Mouse (Mus musculus): ENCODE results near the gene Mpl. TPM values are rescaled to one million over a fixed set of nuclear protein-coding genes. Genes with fewer than 3 reads are reported as not detected.

The Mpl gene
- polyA plus RNA-seq, 1 experiment from 2014 or later, result 0.24 TPM

DNA sequence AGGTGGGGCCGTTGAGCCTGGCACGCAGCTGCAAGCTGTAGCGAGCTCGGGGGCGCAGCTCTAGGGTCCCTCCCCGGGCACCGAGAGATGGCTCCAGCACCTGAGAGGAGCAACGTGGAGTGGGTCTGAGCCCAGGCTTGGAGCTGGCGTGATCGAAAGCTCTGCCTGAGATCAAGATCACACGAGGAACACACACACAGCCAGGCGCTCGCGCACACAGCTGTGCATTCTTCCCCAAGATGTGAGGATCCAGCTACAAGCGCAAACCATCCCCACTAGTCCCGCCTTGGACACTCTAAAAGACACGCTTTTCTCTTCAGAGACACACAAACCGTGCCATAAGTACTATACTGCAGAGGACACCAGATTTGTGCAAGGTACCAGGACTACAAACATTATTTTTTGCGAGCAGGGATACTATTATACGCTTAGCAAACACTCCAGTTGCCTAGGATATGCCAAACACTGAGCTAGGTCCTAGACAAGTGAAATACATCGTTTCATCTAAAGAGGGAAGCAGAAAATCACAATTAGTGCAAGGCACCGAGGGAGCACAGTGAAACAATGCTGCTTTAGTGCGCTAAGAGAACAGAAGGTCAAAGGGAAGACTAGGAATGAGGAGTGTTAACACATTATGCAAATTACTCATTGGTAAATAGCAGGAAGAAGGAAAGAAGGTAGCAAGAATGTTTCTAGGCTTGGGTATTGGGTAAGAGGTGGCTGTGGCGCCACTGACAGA is 10.7 kb downstream of the Mpl start:
- Histone ChIP-seq H3K36me3 (no peaks in the 10 kb centered on the region), H3K4me2 (peak overlapping the region; percentile 86), H3K4me3 (peak overlapping the region; percentile 39), H3K27ac (peak overlapping the region; percentile 50; the same call in 1 of the 2 replicates), H3K9me3 (no peaks in the 10 kb centered on the region), H3K4me1 (peaks cover 16% of the 10 kb centered on the region), H3K27me3 (0 out of 2 replicates have a peak, but pooled peaks cover 3% of the 10 kb centered on the region), H3K9ac (0 out of 2 replicates have a peak overlapping the region, but pooled peaks have one; percentile 40)
- ATAC-seq (ENCODE audit: insufficient number of reproducible peaks, low FRiP score, low TSS enrichment, low read depth), result no peak
- 33% methylated on average over 24 of the region's 24 CpGs for WGBS

DNA sequence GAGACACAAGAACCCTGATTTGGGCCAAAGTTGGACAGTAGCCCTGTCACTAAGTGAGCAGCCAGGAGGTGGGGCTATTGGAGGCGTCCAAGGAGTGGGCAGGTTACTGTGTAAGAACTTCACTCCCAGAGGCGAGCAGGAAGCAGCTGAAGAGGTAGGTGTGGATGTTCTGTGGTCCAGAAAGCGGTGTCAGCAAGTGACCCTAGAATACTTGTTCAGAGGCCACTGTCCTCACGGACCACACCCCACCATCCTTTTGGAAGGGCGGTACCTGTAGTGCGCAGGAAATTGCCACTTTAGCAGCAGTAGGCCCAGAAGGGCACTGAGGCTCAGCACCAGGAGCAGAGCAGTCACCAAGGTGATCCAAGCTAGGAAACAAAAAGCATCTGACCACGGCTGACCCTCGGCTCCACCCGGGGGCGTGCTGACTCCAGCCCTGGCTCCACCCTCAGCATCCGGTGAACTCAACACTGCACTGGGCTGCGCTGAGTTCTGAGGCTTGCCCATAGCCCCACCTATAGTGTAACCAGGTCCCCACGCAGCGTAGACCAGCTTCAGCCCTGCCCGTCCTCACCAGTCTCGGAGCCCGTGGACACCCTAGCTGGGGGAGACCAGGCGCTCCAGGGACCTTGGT is 11.4 kb downstream of the Mpl start:
- H3K36me3 ChIP-seq, result no peaks in the 10 kb centered on the region
- H3K27me3 ChIP-seq, result 0 out of 2 replicates have a peak, but pooled peaks cover 3% of the 10 kb centered on the region
- H3K4me1 ChIP-seq, result peaks cover 16% of the 10 kb centered on the region
- H3K9me3 ChIP-seq, result no peaks in the 10 kb centered on the region
- H3K9ac ChIP-seq, result 0 out of 2 replicates have a peak overlapping the region, but pooled peaks have one; percentile 40
- peak overlapping the region; percentile 39 for H3K4me3 ChIP-seq
- peak overlapping the region; percentile 86 for H3K4me2 ChIP-seq
- ATAC-seq (ENCODE audit: insufficient number of reproducible peaks, low FRiP score, low TSS enrichment, low read depth), result peak; percentile 68
- H3K27ac ChIP-seq, result peak overlapping the region; percentile 50
- 12% methylated on average over 18 of the region's 18 CpGs for WGBS

GRCm38 (mm10) chr4:118445088-118445487 is 12.2 kb downstream of the Mpl start:
- WGBS, result 75% methylated on average over 10 of the region's 10 CpGs
- H3K4me3 ChIP-seq, result no peak overlapping the region
- H3K4me1 ChIP-seq, result peaks cover 16% of the 10 kb centered on the region
- no peak overlapping the region for H3K4me2 ChIP-seq
- H3K9ac ChIP-seq, result no peak overlapping the region
- H3K36me3 ChIP-seq, result no peaks in the 10 kb centered on the region
- no peak; the same call in 1 of the 2 replicates for ATAC-seq (ENCODE audit: insufficient number of reproducible peaks, low FRiP score, low TSS enrichment, low read depth)
- H3K27me3 ChIP-seq, result 0 out of 2 replicates have a peak, but pooled peaks cover 2% of the 10 kb centered on the region
- H3K9me3 ChIP-seq, result no peaks in the 10 kb centered on the region
- peak overlapping the region; percentile 50; the same call in 1 of the 2 replicates for H3K27ac ChIP-seq

GRCm38 (mm10) chr4:118437829-118438253 is 19.5 kb downstream of the Mpl start:
- H3K9ac ChIP-seq, result peak overlapping the region; percentile 33; the same call in 1 of the 2 replicates
- H3K27me3 ChIP-seq, result no peaks in the 10 kb centered on the region
- peaks cover 17% of the 10 kb centered on the region for H3K36me3 ChIP-seq
- ATAC-seq (ENCODE audit: insufficient number of reproducible peaks, low FRiP score, low TSS enrichment, low read depth), result no peak
- WGBS, result 5% methylated on average over 12 of the region's 12 CpGs
- peaks cover 37% of the 10 kb centered on the region for H3K4me1 ChIP-seq
- peak overlapping the region; percentile 62 for H3K4me3 ChIP-seq
- H3K27ac ChIP-seq, result peak overlapping the region; percentile 93
- peak overlapping the region; percentile 96 for H3K4me2 ChIP-seq
- no peaks in the 10 kb centered on the region for H3K9me3 ChIP-seq

- peak within 1 kb of the TSS; percentile 62 for H3K4me3 ChIP-seq
- peak within 1 kb of the TSS; percentile 96 for H3K4me2 ChIP-seq
- peaks cover 37% of the 10 kb centered on the region for H3K4me1 ChIP-seq
- no peaks in the 10 kb centered on the region for H3K9me3 ChIP-seq
- peak within 1 kb of the TSS; percentile 93 for H3K27ac ChIP-seq
- under 1% methylated on average over 67 of the region's 67 CpGs for WGBS
- peak; percentile 95 for ATAC-seq (ENCODE audit: insufficient number of reproducible peaks, low FRiP score, low TSS enrichment, low read depth)
- H3K9ac ChIP-seq, result peak within 1 kb of the TSS; percentile 55
- H3K27me3 ChIP-seq, result no peaks in the 10 kb centered on the region
- peaks cover 25% of the 10 kb centered on the region for H3K36me3 ChIP-seq
Observed at GRCm38 (mm10) chr4:118436820-118437603, 20.3 kb downstream of the Mpl start, which contains the start of gene Cdc20. Cdc20 (minus strand) TSS chr4:118437352.

DNA sequence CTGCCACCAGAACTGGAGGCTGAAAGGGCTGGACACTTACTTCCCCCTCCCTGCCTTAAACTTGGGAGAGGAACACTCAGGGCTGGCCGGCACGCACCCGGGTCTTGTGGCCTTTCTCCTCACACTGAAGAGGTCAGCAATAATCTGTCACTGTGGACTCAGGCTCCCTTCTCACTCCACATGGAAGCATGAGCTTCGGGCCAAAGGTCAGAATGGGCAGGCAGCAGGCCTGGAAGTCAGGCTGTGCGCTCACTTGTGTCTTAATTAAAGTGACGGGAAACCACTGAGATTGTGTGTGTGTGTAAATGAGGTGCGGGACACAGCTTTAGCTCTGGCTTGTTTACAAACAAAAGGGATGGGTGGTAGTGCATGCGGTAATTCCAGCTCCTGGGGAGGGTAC is 25.0 kb downstream of the Mpl start:
- Histone ChIP-seq H3K4me3 (no peak overlapping the region), H3K4me1 (peaks cover 58% of the 10 kb centered on the region), H3K27ac (no peak overlapping the region), H3K27me3 (no peaks in the 10 kb centered on the region), H3K9ac (no peak overlapping the region), H3K4me2 (no peak overlapping the region), H3K9me3 (no peaks in the 10 kb centered on the region), H3K36me3 (peaks cover 43% of the 10 kb centered on the region)
- no peak for ATAC-seq (ENCODE audit: insufficient number of reproducible peaks, low FRiP score, low TSS enrichment, low read depth)
- WGBS, result 78% methylated on average over 8 of the region's 8 CpGs

GRCm38 (mm10) chr4:118429215-118429895 is 28.0 kb downstream of the Mpl start:
- H3K36me3 ChIP-seq, result peaks cover 40% of the 10 kb centered on the region
- no peak for ATAC-seq (ENCODE audit: insufficient number of reproducible peaks, low FRiP score, low TSS enrichment, low read depth)
- peak overlapping the region; percentile 77 for H3K4me3 ChIP-seq
- H3K27me3 ChIP-seq, result no peaks in the 10 kb centered on the region
- H3K9ac ChIP-seq, result peak overlapping the region; percentile 76; the same call in 1 of the 2 replicates
- peaks cover 38% of the 10 kb centered on the region for H3K4me1 ChIP-seq
- peak overlapping the region; percentile 88 for H3K4me2 ChIP-seq
- 44% methylated on average over 7 of the region's 7 CpGs for WGBS
- H3K27ac ChIP-seq, result peak overlapping the region; percentile 91
- no peaks in the 10 kb centered on the region for H3K9me3 ChIP-seq

DNA sequence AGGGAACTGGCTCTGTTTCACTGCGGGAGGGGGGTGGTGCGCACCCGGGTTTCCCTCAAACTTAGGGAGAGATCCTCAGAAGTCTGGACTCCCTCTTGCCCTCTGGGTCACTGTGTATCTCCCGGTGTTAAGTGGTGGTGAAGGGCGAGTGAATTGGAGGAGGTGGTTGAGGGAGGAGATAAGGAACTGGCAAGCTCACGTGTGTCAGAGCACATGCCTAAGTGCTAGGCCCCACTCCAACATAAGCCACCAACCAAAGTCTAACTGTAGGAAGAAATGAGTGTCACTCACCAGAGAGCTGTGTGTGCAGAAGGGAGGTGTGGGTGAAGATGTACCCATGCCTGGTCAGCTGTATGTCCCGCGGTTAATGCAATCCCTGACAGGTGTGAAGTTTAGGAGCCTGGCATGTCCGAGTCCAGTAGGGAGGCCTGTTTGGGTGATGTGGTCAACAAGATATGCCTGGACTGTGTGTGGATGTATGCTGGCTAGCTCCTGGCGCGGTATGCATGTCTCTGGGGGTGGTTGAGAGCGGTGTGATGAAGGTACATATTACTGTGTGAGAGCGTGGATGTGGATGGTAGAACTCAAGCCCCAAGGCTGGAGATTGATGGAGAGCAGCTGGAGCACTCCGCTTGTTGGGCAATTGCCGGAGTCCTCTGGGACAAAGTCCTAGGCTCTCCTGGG is 28.6 kb downstream of the Mpl start:
- peaks cover 36% of the 10 kb centered on the region for H3K4me1 ChIP-seq
- no peaks in the 10 kb centered on the region for H3K27me3 ChIP-seq
- H3K36me3 ChIP-seq, result peaks cover 35% of the 10 kb centered on the region
- ATAC-seq (ENCODE audit: insufficient number of reproducible peaks, low FRiP score, low TSS enrichment, low read depth), result no peak
- no peaks in the 10 kb centered on the region for H3K9me3 ChIP-seq
- 29% methylated on average over 15 of the region's 15 CpGs for WGBS
- peak overlapping the region; percentile 76 for H3K9ac ChIP-seq
- H3K27ac ChIP-seq, result peak overlapping the region; percentile 91
- peak overlapping the region; percentile 77 for H3K4me3 ChIP-seq
- peak overlapping the region; percentile 88 for H3K4me2 ChIP-seq

DNA sequence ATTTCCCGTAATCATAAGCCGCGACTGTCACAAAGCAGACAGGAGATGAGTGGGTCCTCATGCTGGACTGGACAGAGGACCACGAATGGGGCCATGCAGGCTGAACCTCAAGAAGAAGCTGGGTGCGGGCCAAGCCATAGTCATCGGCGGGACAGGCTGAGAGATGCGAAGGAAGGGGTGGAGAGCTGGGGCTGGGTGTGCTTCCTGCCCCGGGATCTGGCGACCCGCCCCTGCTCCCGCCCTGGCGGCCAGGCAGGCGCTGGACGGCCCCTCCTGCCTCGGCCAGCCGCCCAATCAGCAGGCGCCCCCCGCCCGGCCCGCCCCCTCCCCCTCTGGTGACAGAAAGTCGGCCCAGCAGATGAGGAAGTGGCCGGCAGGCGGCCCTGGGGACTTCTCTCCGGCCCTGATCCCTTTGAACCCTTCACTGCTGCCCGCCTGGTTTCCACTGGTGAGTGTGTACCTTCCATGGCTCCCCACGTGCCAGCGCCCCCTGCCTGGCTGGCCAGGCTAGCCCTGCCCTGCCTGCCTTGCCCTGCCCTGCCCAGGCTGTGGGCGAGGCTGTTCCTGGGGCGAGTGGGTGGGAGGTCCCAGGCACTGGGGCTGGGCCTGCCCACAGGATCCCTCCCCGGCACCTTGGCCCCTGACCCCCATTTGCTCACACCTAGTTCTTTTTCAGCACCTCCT is 29.4 kb downstream of the Mpl start, which contains the start of gene Elovl1:
Elovl1 (plus strand) TSS at position 326 of the 684 bp plus-strand sequence.
- peak within 1 kb of the TSS; percentile 88 for H3K4me2 ChIP-seq
- H3K36me3 ChIP-seq, result peaks cover 27% of the 10 kb centered on the region
- peak within 1 kb of the TSS; percentile 77 for H3K4me3 ChIP-seq
- H3K4me1 ChIP-seq, result peaks cover 32% of the 10 kb centered on the region
- under 1% methylated on average over 28 of the region's 31 CpGs for WGBS
- H3K27me3 ChIP-seq, result no peaks in the 10 kb centered on the region
- H3K9me3 ChIP-seq, result no peaks in the 10 kb centered on the region
- H3K9ac ChIP-seq, result peak within 1 kb of the TSS; percentile 76
- ATAC-seq (ENCODE audit: insufficient number of reproducible peaks, low FRiP score, low TSS enrichment, low read depth), result peak; percentile 93
- H3K27ac ChIP-seq, result peak within 1 kb of the TSS; percentile 91

GRCm38 (mm10) chr4:118427415-118427767 is 29.9 kb downstream of the Mpl start:
- Histone ChIP-seq H3K4me1 (peaks cover 32% of the 10 kb centered on the region), H3K4me3 (peak overlapping the region; percentile 77), H3K4me2 (peak overlapping the region; percentile 88), H3K27me3 (no peaks in the 10 kb centered on the region), H3K36me3 (peaks cover 25% of the 10 kb centered on the region), H3K27ac (peak overlapping the region; percentile 91), H3K9me3 (no peaks in the 10 kb centered on the region), H3K9ac (peak overlapping the region; percentile 52)
- peak; percentile 46 for ATAC-seq (ENCODE audit: insufficient number of reproducible peaks, low FRiP score, low TSS enrichment, low read depth)
- 0% methylated on average over 5 of the region's 5 CpGs for WGBS
